Mouse (Mus musculus): Measurements from ENCODE around the gene Akap2. TPM values are rescaled to one million over a fixed set of nuclear protein-coding genes. Genes with fewer than 3 reads are reported as not detected.

Gene Akap2
- total and polyA plus RNA-seq, 3 experiments: 1.7 to 7.2 TPM; not detected in 1

- Histone ChIP-seq H3K9me3 (replicated peaks; ENCODE audit: insufficient read depth, low read length) (no peaks in the 10 kb centered on the region), H3K9ac (ENCODE audit: control insufficient read depth, low read depth, low read length, poor library complexity, severe bottlenecking) (no peak overlapping the region), H3K79me2 (ENCODE audit: control insufficient read depth, insufficient read depth, low read length, poor library complexity) (no peaks in the 10 kb centered on the region), H3K27ac (ENCODE audit: control insufficient read depth, low read depth, low read length) (no peak overlapping the region), H3K4me3 (ENCODE audit: control insufficient read depth in 1 of 2, insufficient read depth in 1 of 2, low read depth in 2 of 2, low read length in 2 of 2) (no peak overlapping the region), H3K36me3 (ENCODE audit: control insufficient read depth in 1 of 2, insufficient read depth in 2 of 2, low read length in 2 of 2) (peaks cover 0 to 16% of the 10 kb centered on the region in 2 experiments; a peak in 2 of 4 replicates), H3K27me3 (ENCODE audit: control insufficient read depth in 1 of 2, insufficient read depth in 2 of 2, low read length in 2 of 2) (no peaks in the 10 kb centered on the region), H3K4me1 (ENCODE audit: control insufficient read depth in 1 of 2, insufficient read depth in 2 of 2, low read length in 2 of 2) (peaks cover 0 to 23% of the 10 kb centered on the region in 2 experiments; a peak in 2 of 4 replicates)
- DNase-seq (ENCODE audit: low read depth, low spot score): no peak
- TF ChIP-seq MAFK (IDR thresholded peaks at IDR 0.05; ENCODE audit: borderline replicate concordance, low read depth, low read length): no peak
- TF ChIP-seq MYB (IDR thresholded peaks at IDR 0.05; ENCODE audit: low read depth, low read length): no peak
- no peak for TF ChIP-seq BHLHE40 (IDR thresholded peaks at IDR 0.05; ENCODE audit: borderline replicate concordance, low read depth, low read length)
- TF ChIP-seq MXI1 (IDR thresholded peaks at IDR 0.05; ENCODE audit: low read depth, low read length): no peak
- no peak for TF ChIP-seq SMC3 (IDR thresholded peaks at IDR 0.05; ENCODE audit: low read depth, low read length)
- TF ChIP-seq NRF1 (IDR thresholded peaks at IDR 0.05; ENCODE audit: insufficient read depth, low read depth, low read length, poor library complexity, severe bottlenecking): no peak
- no peak for TF ChIP-seq USF2 (IDR thresholded peaks at IDR 0.05; ENCODE audit: borderline replicate concordance in 1 of 2, insufficient read depth in 1 of 2, low read depth in 1 of 2, low read length in 2 of 2)
- TF ChIP-seq GATA1 (IDR thresholded peaks at IDR 0.05; ENCODE audit: low read depth, low read length): no peak
- TF ChIP-seq TCF12 (IDR thresholded peaks at IDR 0.05; ENCODE audit: low read depth, low read length): no peak
- no peak for TF ChIP-seq CHD1 (IDR thresholded peaks at IDR 0.05; ENCODE audit: low read depth, low read length)
- TF ChIP-seq TBP (IDR thresholded peaks at IDR 0.05; ENCODE audit: low read depth, low read length): no peak
- TF ChIP-seq MAZ (IDR thresholded peaks at IDR 0.05; ENCODE audit: low read depth, low read length): no peak
Observed at GRCm38 (mm10) chr4:57920522-57920921, 203.1 kb downstream of the Akap2 start.

DNA sequence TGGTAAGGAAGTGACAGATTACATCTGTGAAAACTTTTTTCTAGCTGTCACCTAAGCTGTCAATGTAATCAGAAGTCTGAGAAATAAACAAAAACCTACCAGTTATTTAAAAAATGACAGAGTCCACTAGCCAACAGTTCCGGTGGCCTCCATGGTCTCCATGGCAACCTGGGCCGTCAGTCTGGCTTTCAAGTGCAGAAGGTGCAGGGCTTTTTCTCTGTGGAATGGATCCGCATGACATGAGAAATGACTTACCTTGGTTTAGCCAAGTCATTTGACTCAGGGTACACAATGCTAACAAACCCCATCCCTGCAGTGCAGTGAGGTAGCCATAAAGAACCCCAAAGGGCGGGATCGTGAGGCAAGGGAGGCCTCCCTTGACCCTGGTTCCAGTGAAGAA lies 204.7 kb downstream of the Akap2 start:
- DNase-seq (ENCODE audit: low read depth, low spot score): no peak
- no peak for TF ChIP-seq MEF2A (IDR thresholded peaks at IDR 0.05; ENCODE audit: extremely low read depth, insufficient replicate concordance, low read depth, low read length, poor library complexity, severe bottlenecking)
- TF ChIP-seq POLR2AphosphoS5 (IDR thresholded peaks at IDR 0.05; ENCODE audit: borderline replicate concordance, low read depth, low read length): no peak
- no peak for TF ChIP-seq KAT2A (conservative IDR thresholded peaks at IDR 0.05; ENCODE audit: low read depth, low read length)
- no peak for TF ChIP-seq ZMIZ1 (IDR thresholded peaks at IDR 0.05; ENCODE audit: low read depth, low read length)
- no peak for TF ChIP-seq MAZ (IDR thresholded peaks at IDR 0.05; ENCODE audit: low read depth, low read length)
- no peak for TF ChIP-seq USF1 (IDR thresholded peaks at IDR 0.05; ENCODE audit: low read depth, low read length)
- no peak for TF ChIP-seq E2F4 (IDR thresholded peaks at IDR 0.05; ENCODE audit: borderline replicate concordance, low read depth, low read length)
- TF ChIP-seq HCFC1 (IDR thresholded peaks at IDR 0.05; ENCODE audit: low read depth, low read length): no peak
- TF ChIP-seq NRF1 (IDR thresholded peaks at IDR 0.05; ENCODE audit: insufficient read depth, low read depth, low read length, poor library complexity, severe bottlenecking): no peak
- TF ChIP-seq CTCF (IDR thresholded peaks at IDR 0.05 in 2 of 3, conservative IDR thresholded peaks at IDR 0.05 in 1 of 3; ENCODE audit: control insufficient read depth in 1 of 3, insufficient read depth in 1 of 3, low read depth in 2 of 3, low read length in 3 of 3, poor library complexity in 1 of 3, severe bottlenecking in 1 of 3): no peak
- TF ChIP-seq GABPA (IDR thresholded peaks at IDR 0.05; ENCODE audit: low read depth, low read length): no peak
- no peak for TF ChIP-seq CHD2 (IDR thresholded peaks at IDR 0.05; ENCODE audit: low read length)
- no peak for TF ChIP-seq SMC3 (IDR thresholded peaks at IDR 0.05; ENCODE audit: low read depth, low read length)
- TF ChIP-seq ZKSCAN1 (IDR thresholded peaks at IDR 0.05; ENCODE audit: low read depth, low read length): no peak
- TF ChIP-seq CHD1 (IDR thresholded peaks at IDR 0.05; ENCODE audit: low read depth, low read length): no peak
- no peak for TF ChIP-seq ZC3H11A (IDR thresholded peaks at IDR 0.05; ENCODE audit: low read depth, low read length)
- TF ChIP-seq JUND (IDR thresholded peaks at IDR 0.05; ENCODE audit: low read depth, low read length): no peak
- TF ChIP-seq MYC (IDR thresholded peaks at IDR 0.05; ENCODE audit: low read depth, low read length): no peak
- TF ChIP-seq MAX (IDR thresholded peaks at IDR 0.05; ENCODE audit: low read length): no peak
- Histone ChIP-seq H3K27ac (ENCODE audit: control insufficient read depth, low read depth, low read length) (no peak overlapping the region), H3K9me3 (replicated peaks; ENCODE audit: insufficient read depth, low read length) (no peaks in the 10 kb centered on the region), H3K4me3 (ENCODE audit: control insufficient read depth in 1 of 2, insufficient read depth in 1 of 2, low read depth in 2 of 2, low read length in 2 of 2) (no peak overlapping the region), H3K36me3 (ENCODE audit: control insufficient read depth in 1 of 2, insufficient read depth in 2 of 2, low read length in 2 of 2) (peaks cover 0 to 16% of the 10 kb centered on the region in 2 experiments; a peak in 2 of 4 replicates), H3K4me1 (ENCODE audit: control insufficient read depth in 1 of 2, insufficient read depth in 2 of 2, low read length in 2 of 2) (peaks cover 0 to 23% of the 10 kb centered on the region in 2 experiments; a peak in 3 of 4 replicates), H3K27me3 (ENCODE audit: control insufficient read depth in 1 of 2, insufficient read depth in 2 of 2, low read length in 2 of 2) (no peaks in the 10 kb centered on the region; a peak in 1 of 4 replicates), H3K79me2 (ENCODE audit: control insufficient read depth, insufficient read depth, low read length, poor library complexity) (no peaks in the 10 kb centered on the region), H3K9ac (ENCODE audit: control insufficient read depth, low read depth, low read length, poor library complexity, severe bottlenecking) (no peak overlapping the region)
